Mouse (Mus musculus) forebrain, embryonic 15.5 days (tissue): ENCODE results near the gene Pcgf2. TPM values are rescaled to one million over a fixed set of nuclear protein-coding genes. Genes with fewer than 3 reads are reported as not detected.
"Not testable (repeated sequence)": the region's sequence is repeated elsewhere in the genome, so short reads cannot be mapped to it uniquely, and the experiment has no call there.

Experiments used
- ATAC-seq: fragments of 200-750 bp; cut with Nextera tagmentation; replicated peaks from 2 replicates; pipeline ENCODE4 v1.8.0; 2017; ENCODE audit warnings: mild to moderate bottlenecking, moderate TSS enrichment, moderate library complexity
- H3K27ac ChIP-seq: fragments of 300-500 bp; sonication (generic); replicated peaks from 2 replicates; pipeline ENCODE4 v1.5.1; 2015; ENCODE audit warnings: mild to moderate bottlenecking, inconsistent platforms
- H3K27me3 ChIP-seq: fragments of 300-500 bp; sonication (generic); 2 replicates; pipeline ENCODE4 v1.6.1; 2015; ENCODE audit warnings: inconsistent platforms
- H3K36me3 ChIP-seq: fragments of 300-500 bp; sonication (generic); 2 replicates; pipeline ENCODE4 v1.6.1; 2015; ENCODE audit warnings: mild to moderate bottlenecking, inconsistent platforms
- H3K4me1 ChIP-seq: fragments of 300-500 bp; sonication (generic); 2 replicates; pipeline ENCODE4 v1.6.1; 2015; ENCODE audit warnings: inconsistent platforms
- H3K4me2 ChIP-seq: fragments of 300-500 bp; sonication (generic); replicated peaks from 2 replicates; pipeline ENCODE4 v1.6.1; 2015; ENCODE audit warnings: mild to moderate bottlenecking, inconsistent platforms
- H3K4me3 ChIP-seq: fragments of 300-500 bp; sonication (generic); 2 replicates; pipeline ENCODE4 v1.5.1; 2015; ENCODE audit warnings: mild to moderate bottlenecking, inconsistent platforms
- H3K9ac ChIP-seq: fragments of 300-500 bp; sonication (generic); replicated peaks from 2 replicates; pipeline ENCODE4 v1.6.1; 2015; ENCODE audit warnings: mild to moderate bottlenecking, inconsistent platforms
- H3K9me3 ChIP-seq: fragments of 300-500 bp; sonication (generic); 2 replicates; pipeline ENCODE4 v1.6.1; 2016; ENCODE audit warnings: inconsistent platforms
- WGBS: fragments of 180-500 bp; shearing (Covaris S2); methylation state at CpG from one replicate; pipeline ENCODE4 v1.1.7; 2015; ENCODE audit warnings: mixed read lengths; 5-methylcytosine and 5-hydroxymethylcytosine counted together
- polyA plus RNA-seq: library from polyadenylated mRNA; unstranded; fragments of >200 nt; fragmentation: Nextera tagmentation; extraction: Ambion mirVana; gene quantifications from 2 replicates; pipeline ENCODE4 v1.2.1, GENCODE M21; 2015

Gene Pcgf2
- polyA plus RNA-seq, 1 experiment from 2014 or later: 18.8 TPM

DNA sequence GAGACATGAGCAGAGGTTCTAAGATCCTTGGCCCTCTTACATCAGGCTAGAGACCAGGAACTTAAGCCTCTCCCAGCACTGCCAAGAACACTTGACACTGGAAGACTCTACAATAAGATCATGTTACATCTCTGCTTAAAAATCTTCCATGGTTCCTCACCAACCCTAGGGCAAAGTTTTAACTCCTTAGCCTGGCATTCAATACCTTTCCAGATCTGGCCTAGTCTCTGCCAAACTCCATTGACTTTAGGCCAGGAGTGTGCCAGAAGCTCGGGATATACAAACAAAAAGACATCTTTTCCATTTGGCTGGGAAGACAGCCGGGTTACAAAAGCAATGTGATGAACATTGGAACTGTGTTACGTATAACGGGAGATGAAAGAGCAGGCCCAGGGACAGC, 37.3 kb upstream of the Pcgf2 start:
- no peaks in the 10 kb centered on the region for H3K9me3 ChIP-seq
- no peak overlapping the region for H3K4me3 ChIP-seq
- no peak for ATAC-seq
- H3K36me3 ChIP-seq: no peaks in the 10 kb centered on the region
- peaks cover 30% of the 10 kb centered on the region for H3K4me1 ChIP-seq
- 51% methylated on average over 4 of the region's 4 CpGs for WGBS
- H3K27ac ChIP-seq: peak overlapping the region; percentile 9; the same call in 1 of the 2 replicates
- H3K27me3 ChIP-seq: no peaks in the 10 kb centered on the region
- H3K4me2 ChIP-seq: no peak overlapping the region
- H3K9ac ChIP-seq: no peak overlapping the region

DNA sequence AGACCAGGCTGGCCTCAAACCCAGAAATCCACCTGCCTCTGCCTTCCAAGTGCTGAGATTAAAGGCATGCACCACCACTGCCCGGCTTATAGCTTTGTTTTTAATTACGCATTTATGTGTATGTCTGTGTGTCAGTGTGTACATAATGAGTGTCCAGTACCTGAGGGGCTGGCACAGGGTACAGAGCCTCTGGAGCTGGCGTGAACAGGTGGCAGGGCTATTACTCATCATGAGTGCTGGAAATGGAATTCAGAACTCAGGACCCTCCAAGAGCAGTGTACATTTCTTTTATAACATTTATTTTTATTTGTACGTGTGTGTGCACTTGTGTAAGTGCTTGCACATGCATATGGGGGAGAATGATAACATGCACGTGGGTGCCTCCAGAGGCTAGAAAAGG, 36.3 kb upstream of the Pcgf2 start:
- H3K9me3 ChIP-seq: no peaks in the 10 kb centered on the region
- no peak overlapping the region for H3K4me3 ChIP-seq
- H3K27ac ChIP-seq: no peak overlapping the region
- H3K27me3 ChIP-seq: no peaks in the 10 kb centered on the region
- peaks cover 7% of the 10 kb centered on the region; the same call in 1 of the 2 replicates for H3K36me3 ChIP-seq
- 92% methylated on average over 5 of the region's 5 CpGs for WGBS
- no peak overlapping the region for H3K9ac ChIP-seq
- ATAC-seq: no peak
- H3K4me1 ChIP-seq: peaks cover 22% of the 10 kb centered on the region
- no peak overlapping the region for H3K4me2 ChIP-seq

DNA sequence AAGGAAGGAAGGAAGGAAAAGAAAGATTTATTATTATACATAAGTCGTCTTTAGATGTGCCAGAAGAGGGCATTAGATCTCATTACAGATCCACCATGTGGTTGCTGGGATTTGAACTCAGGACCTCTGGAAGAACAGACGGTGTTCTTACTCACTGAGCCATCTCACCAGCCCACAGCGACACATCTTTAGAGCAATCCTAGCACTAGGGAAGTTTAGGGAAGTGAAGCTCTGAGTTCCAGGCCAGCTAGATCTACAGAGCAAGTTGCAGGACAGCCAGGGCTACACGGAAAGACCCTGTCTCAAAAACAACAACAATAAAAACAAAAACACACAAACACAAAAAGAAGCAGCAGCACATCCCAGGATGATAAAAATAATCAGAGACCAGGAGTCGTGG, 34.5 kb upstream of the Pcgf2 start:
- 88% methylated on average over 5 of the region's 5 CpGs for WGBS
- H3K27ac ChIP-seq, H3K9ac ChIP-seq, H3K4me3 ChIP-seq, H3K27me3 ChIP-seq, H3K4me1 ChIP-seq, ATAC-seq, H3K4me2 ChIP-seq, H3K9me3 ChIP-seq: not testable (repeated sequence)
- peaks cover 22% of the 10 kb centered on the region; the same call in 1 of the 2 replicates for H3K36me3 ChIP-seq

DNA sequence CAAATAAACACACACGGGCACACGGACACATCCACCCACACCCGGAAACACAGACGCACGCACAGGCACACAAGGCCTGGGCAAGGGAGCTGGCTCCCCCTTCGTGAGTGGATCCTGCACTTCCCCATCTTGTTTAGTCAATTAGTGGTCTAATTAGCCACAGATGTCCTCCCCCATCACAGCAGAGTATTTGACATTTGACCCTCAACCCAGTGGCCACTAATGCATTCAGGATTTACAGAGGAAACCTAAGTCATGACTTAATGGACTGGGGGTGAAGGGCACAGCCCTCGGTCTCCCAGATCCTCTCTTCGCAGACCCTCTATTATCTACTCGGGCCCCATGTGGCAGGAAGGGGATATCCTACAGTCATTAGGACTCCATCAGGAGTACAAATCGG, 33.4 kb upstream of the Pcgf2 start:
- no peak overlapping the region for H3K4me2 ChIP-seq
- ATAC-seq: no peak
- 39% methylated on average over 10 of the region's 10 CpGs for WGBS
- no peaks in the 10 kb centered on the region for H3K27me3 ChIP-seq
- H3K27ac ChIP-seq: no peak overlapping the region
- no peaks in the 10 kb centered on the region for H3K9me3 ChIP-seq
- H3K4me1 ChIP-seq: peaks cover 8% of the 10 kb centered on the region
- no peak overlapping the region for H3K4me3 ChIP-seq
- peaks cover 30% of the 10 kb centered on the region; the same call in 1 of the 2 replicates for H3K36me3 ChIP-seq
- H3K9ac ChIP-seq: no peak overlapping the region

DNA sequence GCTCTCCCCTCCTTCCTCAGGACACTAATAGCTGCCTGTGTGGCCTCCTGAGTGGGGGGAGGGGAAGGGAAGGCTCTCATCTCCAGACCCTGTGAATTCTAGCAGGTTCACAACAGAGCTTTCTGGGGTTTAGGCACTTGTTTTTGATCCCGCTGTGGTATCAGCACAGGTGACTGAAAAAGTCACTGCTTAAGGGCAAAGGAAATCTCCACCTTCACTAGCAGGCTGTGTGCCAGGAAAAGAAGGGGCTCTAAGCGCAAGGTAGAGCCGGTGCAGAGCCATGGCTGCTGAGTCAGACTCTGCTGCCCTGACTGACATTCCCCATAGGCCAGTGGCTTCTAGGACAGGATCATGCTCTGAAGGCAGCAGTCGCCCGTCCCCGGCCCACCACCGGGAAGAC, 28.4 kb upstream of the Pcgf2 start:
- Histone ChIP-seq H3K36me3 (peaks cover 76% of the 10 kb centered on the region), H3K27ac (no peak overlapping the region), H3K4me1 (no peaks in the 10 kb centered on the region), H3K27me3 (no peaks in the 10 kb centered on the region), H3K4me3 (no peak overlapping the region), H3K4me2 (no peak overlapping the region), H3K9me3 (no peaks in the 10 kb centered on the region), H3K9ac (no peak overlapping the region)
- WGBS: 91% methylated on average over 7 of the region's 7 CpGs
- ATAC-seq: no peak

DNA sequence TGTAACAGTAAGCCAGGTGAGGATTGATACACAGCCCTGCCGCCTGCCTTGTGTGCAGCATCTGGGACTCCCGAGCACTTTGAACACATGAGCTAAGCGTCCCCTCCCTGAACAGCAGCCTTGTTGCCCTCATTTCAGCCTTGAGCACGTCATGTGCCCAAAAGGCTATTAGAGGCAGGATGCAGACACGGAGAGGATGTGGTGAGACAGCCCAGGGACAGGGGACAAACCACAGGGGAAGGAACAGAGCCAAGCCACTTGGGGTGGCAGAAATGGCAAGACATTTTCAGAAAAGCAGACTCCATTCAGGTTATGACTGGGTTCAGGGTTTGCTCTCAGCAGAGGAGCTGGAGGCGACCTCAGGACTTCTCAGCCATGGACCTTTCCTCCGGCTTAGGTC, 28.0 kb upstream of the Pcgf2 start:
- H3K27me3 ChIP-seq: no peaks in the 10 kb centered on the region
- H3K36me3 ChIP-seq: peaks cover 80% of the 10 kb centered on the region
- H3K4me3 ChIP-seq: no peak overlapping the region
- no peak for ATAC-seq
- H3K27ac ChIP-seq: no peak overlapping the region
- no peaks in the 10 kb centered on the region for H3K4me1 ChIP-seq
- H3K9ac ChIP-seq: no peak overlapping the region
- H3K4me2 ChIP-seq: no peak overlapping the region
- H3K9me3 ChIP-seq: no peaks in the 10 kb centered on the region
- WGBS: 84% methylated on average over 7 of the region's 7 CpGs

DNA sequence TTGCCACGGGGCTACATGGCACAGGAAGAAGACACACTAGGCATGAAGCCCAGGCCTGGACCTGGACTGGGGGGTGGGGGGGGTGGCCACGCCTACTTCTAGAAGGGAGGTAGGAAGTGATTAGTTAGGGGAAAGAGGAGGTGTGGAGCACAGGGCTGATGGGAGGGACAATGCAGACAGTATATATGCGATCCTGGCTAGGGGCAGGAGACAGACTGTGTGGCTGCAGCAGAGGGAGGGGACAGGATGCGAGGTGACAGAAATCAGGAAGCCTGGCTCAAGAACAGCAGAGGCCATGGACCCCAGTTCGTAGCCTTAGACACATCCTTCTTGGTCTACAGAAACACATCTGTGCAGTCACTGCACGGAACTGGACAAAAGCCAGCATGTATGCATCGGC, 23.4 kb upstream of the Pcgf2 start:
- Histone ChIP-seq H3K4me2 (no peak overlapping the region), H3K27ac (no peak overlapping the region), H3K9ac (no peak overlapping the region), H3K36me3 (peaks cover 90% of the 10 kb centered on the region), H3K4me3 (no peak overlapping the region), H3K27me3 (no peaks in the 10 kb centered on the region), H3K4me1 (no peaks in the 10 kb centered on the region), H3K9me3 (no peaks in the 10 kb centered on the region)
- no peak for ATAC-seq
- WGBS: 84% methylated on average over 7 of the region's 7 CpGs

DNA sequence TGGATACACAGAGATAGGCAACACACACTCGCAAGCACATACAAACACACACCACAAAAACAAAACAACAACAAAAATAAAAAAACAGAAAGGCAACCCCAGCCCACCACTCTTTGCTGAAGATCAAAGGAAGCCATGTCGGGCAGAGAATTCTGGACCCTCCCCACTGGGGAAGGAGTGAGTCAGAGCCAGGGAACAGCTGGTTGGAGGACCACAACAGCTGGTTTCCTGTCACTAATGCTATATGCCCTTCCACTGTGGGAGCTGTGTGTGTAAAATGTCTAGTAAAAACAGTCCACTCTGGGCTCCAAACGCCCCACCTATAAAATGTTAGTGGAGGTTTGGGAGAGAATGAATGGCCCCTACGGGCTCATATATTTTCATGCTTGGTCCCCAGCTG, 21.0 kb upstream of the Pcgf2 start:
- no peak overlapping the region for H3K9ac ChIP-seq
- no peaks in the 10 kb centered on the region for H3K4me1 ChIP-seq
- no peak overlapping the region for H3K4me2 ChIP-seq
- no peak overlapping the region for H3K27ac ChIP-seq
- no peak overlapping the region for H3K4me3 ChIP-seq
- ATAC-seq: no peak
- peaks cover 84% of the 10 kb centered on the region for H3K36me3 ChIP-seq
- WGBS: 98% methylated on average over 4 of the region's 4 CpGs
- H3K27me3 ChIP-seq: no peaks in the 10 kb centered on the region
- H3K9me3 ChIP-seq: no peaks in the 10 kb centered on the region

DNA sequence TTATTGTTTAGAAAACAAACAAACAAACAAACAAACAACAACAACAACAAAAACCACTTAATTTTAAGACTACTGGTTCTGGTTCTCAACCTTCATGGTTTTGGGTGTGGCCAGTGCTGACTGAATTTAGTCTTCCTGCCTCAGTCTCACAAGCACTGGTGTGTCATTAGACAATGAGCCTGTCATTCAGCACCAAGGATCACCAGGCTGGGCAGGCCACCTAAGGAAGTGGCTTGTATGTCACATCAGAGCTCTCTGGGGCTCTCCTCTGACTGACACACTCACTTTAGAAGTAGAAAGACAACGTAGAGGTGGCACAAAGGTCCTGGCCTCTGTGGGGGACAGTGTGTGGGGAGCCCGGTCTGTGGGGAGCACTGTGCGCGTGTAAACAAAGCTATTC, 18.7 kb upstream of the Pcgf2 start:
- Histone ChIP-seq H3K4me3 (no peak overlapping the region), H3K4me2 (no peak overlapping the region), H3K4me1 (no peaks in the 10 kb centered on the region), H3K36me3 (peaks cover 64% of the 10 kb centered on the region), H3K9ac (no peak overlapping the region), H3K9me3 (no peaks in the 10 kb centered on the region), H3K27ac (no peak overlapping the region), H3K27me3 (no peaks in the 10 kb centered on the region)
- WGBS: 91% methylated on average over 4 of the region's 4 CpGs
- ATAC-seq: no peak

DNA sequence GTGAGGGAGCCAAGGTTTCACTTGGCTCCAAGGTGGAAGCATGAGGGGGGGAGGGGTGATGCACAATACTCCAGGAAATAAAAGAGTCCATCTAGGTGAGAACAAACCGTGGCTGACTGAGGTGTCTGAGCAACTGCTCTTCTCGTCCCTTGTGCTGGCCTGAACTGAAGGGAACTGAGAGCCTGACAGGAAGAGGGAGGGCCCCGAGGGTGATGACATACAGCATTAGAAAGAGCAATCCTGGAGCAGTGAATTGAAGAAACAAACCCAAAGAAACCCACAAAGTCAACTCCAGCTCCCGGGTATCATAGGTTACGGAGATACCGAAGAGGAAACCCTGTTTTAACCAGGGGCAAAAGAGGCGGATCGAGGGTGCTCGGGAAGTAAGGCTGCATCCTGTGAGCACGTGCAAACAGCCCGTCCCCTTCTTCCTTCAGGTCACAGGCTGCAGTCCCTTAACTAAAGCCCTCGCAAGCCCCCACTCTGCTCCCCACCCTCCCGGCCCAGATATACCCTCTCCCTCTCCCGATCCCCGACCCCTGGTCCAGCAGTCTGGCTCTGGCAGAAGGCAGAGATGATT, 18.1 kb upstream of the Pcgf2 start:
- ATAC-seq: no peak
- 86% methylated on average over 15 of the region's 15 CpGs for WGBS
- H3K27ac ChIP-seq: no peak overlapping the region
- no peaks in the 10 kb centered on the region for H3K4me1 ChIP-seq
- no peak overlapping the region for H3K4me3 ChIP-seq
- H3K9ac ChIP-seq: no peak overlapping the region
- H3K9me3 ChIP-seq: no peaks in the 10 kb centered on the region
- H3K27me3 ChIP-seq: no peaks in the 10 kb centered on the region
- peaks cover 64% of the 10 kb centered on the region for H3K36me3 ChIP-seq
- no peak overlapping the region for H3K4me2 ChIP-seq

DNA sequence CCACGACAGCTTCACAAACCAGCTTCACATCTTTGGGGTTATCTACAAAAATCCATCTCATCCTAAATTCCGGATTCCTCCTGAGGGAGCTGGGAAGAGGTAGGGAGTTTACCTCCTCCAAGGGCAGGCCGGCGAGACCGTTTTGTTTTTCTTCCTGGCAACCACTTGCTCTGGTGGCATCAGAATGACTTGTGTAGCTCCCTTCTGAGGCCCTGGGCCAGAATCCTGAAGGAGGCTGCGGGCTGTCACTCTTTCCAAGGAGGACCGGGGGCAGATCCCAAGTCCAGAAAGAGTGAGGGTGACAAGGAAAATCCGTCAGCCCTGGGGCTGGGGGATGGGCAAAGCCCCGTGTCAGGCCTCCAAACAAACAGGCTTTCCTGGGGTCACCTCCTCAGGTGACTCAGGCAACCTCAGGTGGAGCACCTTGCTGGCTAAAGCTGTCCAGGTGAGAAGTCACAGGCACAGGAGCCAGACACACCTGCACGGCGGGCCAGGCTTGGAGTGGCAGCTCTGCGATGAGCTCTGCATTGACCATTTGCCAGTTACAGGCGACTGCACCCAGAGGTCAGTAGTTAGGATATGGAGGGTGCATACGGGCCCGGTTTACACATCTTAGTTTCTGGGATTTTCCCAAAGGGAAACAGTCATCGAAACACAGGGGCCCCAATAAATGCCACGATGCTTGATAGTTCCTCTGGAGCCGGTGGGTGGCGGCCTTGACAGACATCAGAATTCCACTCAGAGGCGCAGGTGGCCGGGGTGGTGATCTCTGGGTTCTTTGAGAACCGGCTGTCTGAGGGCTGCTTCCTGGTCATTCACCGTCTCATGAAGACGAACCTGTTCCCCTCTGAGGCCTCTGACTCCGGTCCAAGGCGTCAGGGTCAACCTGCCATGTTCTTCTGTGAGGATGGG, 17.3 kb upstream of the Pcgf2 start:
- Histone ChIP-seq H3K27me3 (no peaks in the 10 kb centered on the region), H3K9ac (no peak overlapping the region), H3K4me2 (no peak overlapping the region), H3K4me3 (no peak overlapping the region), H3K4me1 (no peaks in the 10 kb centered on the region), H3K27ac (no peak overlapping the region), H3K9me3 (no peaks in the 10 kb centered on the region), H3K36me3 (peaks cover 65% of the 10 kb centered on the region)
- 91% methylated on average over 26 of the region's 26 CpGs for WGBS
- no peak for ATAC-seq

DNA sequence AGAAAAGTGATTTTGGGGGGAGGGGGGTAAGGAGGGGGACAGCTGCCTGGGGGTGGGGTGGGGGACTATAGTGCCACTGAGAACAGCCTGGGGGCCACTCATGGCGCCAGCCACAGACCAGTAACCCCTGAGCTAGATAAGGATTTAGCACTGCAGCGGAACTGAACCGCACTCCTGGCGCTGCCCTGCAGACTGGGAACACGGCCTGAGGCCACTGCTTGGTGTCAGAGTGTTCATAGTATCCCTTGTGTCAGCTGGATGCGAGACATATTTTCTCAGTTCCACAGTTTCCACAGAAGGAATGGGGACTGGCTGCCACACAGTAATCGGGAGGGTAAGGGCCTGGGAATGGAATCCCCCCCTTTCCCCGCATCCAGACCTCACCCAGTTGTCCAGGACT, 15.7 kb upstream of the Pcgf2 start:
- no peaks in the 10 kb centered on the region for H3K4me1 ChIP-seq
- no peak overlapping the region for H3K4me2 ChIP-seq
- peaks cover 63% of the 10 kb centered on the region for H3K36me3 ChIP-seq
- no peak overlapping the region for H3K27ac ChIP-seq
- no peak overlapping the region for H3K9ac ChIP-seq
- 92% methylated on average over 8 of the region's 8 CpGs for whole genome bisulfite sequencing
- H3K27me3 ChIP-seq: no peaks in the 10 kb centered on the region
- H3K4me3 ChIP-seq: no peak overlapping the region
- H3K9me3 ChIP-seq: no peaks in the 10 kb centered on the region
- no peak for ATAC-seq
